Mouse (Mus musculus) spleen, adult 2 months (tissue): Measurements from ENCODE around the gene Trmt1.

Source experiments
- CTCF ChIP-seq: fragments of 200-500 bp; IDR thresholded peaks from 2 replicates; pipeline ENCODE4 v1.5.1; 2011; ENCODE audit warnings: mild to moderate bottlenecking, inconsistent platforms; ENCODE audit not compliant: insufficient read depth, insufficient read length, insufficient replicate concordance; ENCODE audit errors: extremely low read depth
- POLR2A ChIP-seq: fragments of 200-500 bp; IDR thresholded peaks from 2 replicates; pipeline ENCODE4 v1.6.1; 2011; ENCODE audit warnings: low read depth, low read length, inconsistent platforms

GRCm38 (mm10) chr8:84637946-84638554 is 48.1 kb upstream of the Trmt1 start:
- no peak for TF ChIP-seq CTCF
- no peak for TF ChIP-seq POLR2A
